Mouse (Mus musculus) stomach, embryonic 15.5 days (tissue): ENCODE measurements around the gene Sphk1. TPM values are rescaled to one million over a fixed set of nuclear protein-coding genes. Genes with fewer than 3 reads are reported as not detected.

ENCODE experiments used
- ATAC-seq: fragments of 200-750 bp; cut with Nextera tagmentation; 2 replicates; pipeline ENCODE4 v1.8.0; 2017; ENCODE audit warnings: low read depth, moderate number of reproducible peaks, moderate TSS enrichment; ENCODE audit not compliant: insufficient read depth, low FRiP score
- H3K27ac ChIP-seq: fragments of 300-500 bp; sonication (generic); 2 replicates; pipeline ENCODE4 v1.5.1; 2015; ENCODE audit warnings: mild to moderate bottlenecking, inconsistent platforms
- H3K27me3 ChIP-seq: fragments of 300-500 bp; sonication (generic); replicated peaks from 2 replicates; pipeline ENCODE4 v1.6.1; 2015; ENCODE audit warnings: inconsistent platforms
- H3K36me3 ChIP-seq: fragments of 300-500 bp; sonication (generic); 2 replicates; pipeline ENCODE4 v1.6.1; 2015; ENCODE audit warnings: inconsistent platforms
- H3K4me1 ChIP-seq: fragments of 300-500 bp; sonication (generic); 2 replicates; pipeline ENCODE4 v1.6.1; 2015; ENCODE audit warnings: inconsistent platforms
- H3K4me2 ChIP-seq: fragments of 300-500 bp; sonication (generic); 2 replicates; pipeline ENCODE4 v1.6.1; 2015; ENCODE audit warnings: mild to moderate bottlenecking, inconsistent platforms
- H3K4me3 ChIP-seq: fragments of 300-500 bp; sonication (generic); replicated peaks from 2 replicates; pipeline ENCODE4 v1.5.1; 2015; ENCODE audit warnings: inconsistent platforms
- H3K9ac ChIP-seq: fragments of 300-500 bp; sonication (generic); 2 replicates; pipeline ENCODE4 v1.6.1; 2015; ENCODE audit warnings: inconsistent platforms
- H3K9me3 ChIP-seq: fragments of 300-500 bp; sonication (generic); 2 replicates; pipeline ENCODE4 v1.6.1; 2016; ENCODE audit warnings: inconsistent platforms
- WGBS: fragments of 180-500 bp; shearing (Covaris S2); methylation state at CpG from one replicate; pipeline ENCODE4 v1.1.7; 2015; 5-methylcytosine and 5-hydroxymethylcytosine counted together
- polyA plus RNA-seq: library from polyadenylated mRNA; unstranded; fragments of >200 nt; fragmentation: Nextera tagmentation; extraction: Ambion mirVana; gene quantifications from 2 replicates; pipeline ENCODE4 v1.2.1, GENCODE M21; 2015

The Sphk1 gene
- polyA plus RNA-seq, 1 experiment from 2014 or later, result 15.3 TPM

GRCm38 (mm10) chr11:116548780-116549179, 18.1 kb downstream of the Sphk1 start:
- no peak for ATAC-seq
- WGBS, result 94% methylated on average over 9 of the region's 9 CpGs
- Histone ChIP-seq H3K4me2 (no peak overlapping the region), H3K36me3 (peaks cover 28% of the 10 kb centered on the region), H3K27ac (no peak overlapping the region), H3K9me3 (no peaks in the 10 kb centered on the region), H3K4me3 (no peak overlapping the region), H3K27me3 (no peaks in the 10 kb centered on the region), H3K9ac (no peak overlapping the region), H3K4me1 (peaks cover 12% of the 10 kb centered on the region)

- Histone ChIP-seq H3K4me2 (no peak overlapping the region), H3K27ac (0 out of 2 replicates have a peak overlapping the region, but pooled peaks have one; percentile 12), H3K9me3 (no peaks in the 10 kb centered on the region), H3K4me1 (peaks cover 12% of the 10 kb centered on the region), H3K36me3 (peaks cover 21% of the 10 kb centered on the region), H3K27me3 (no peaks in the 10 kb centered on the region), H3K4me3 (no peak overlapping the region), H3K9ac (no peak overlapping the region)
- peak; percentile 77; the same call in 1 of the 2 replicates for ATAC-seq
- 82% methylated on average over 11 of the region's 11 CpGs for WGBS
Measured at GRCm38 (mm10) chr11:116549273-116550038, 18.7 kb downstream of the Sphk1 start.

GRCm38 (mm10) chr11:116550748-116551147, 20.0 kb downstream of the Sphk1 start:
- no peak overlapping the region for H3K9ac ChIP-seq
- 38% methylated on average over 7 of the region's 7 CpGs for WGBS
- H3K4me2 ChIP-seq, result no peak overlapping the region
- no peak overlapping the region for H3K27ac ChIP-seq
- H3K9me3 ChIP-seq, result no peaks in the 10 kb centered on the region
- H3K27me3 ChIP-seq, result no peaks in the 10 kb centered on the region
- 0 out of 2 replicates have a peak, but pooled peaks cover 9% of the 10 kb centered on the region for H3K36me3 ChIP-seq
- H3K4me3 ChIP-seq, result no peak overlapping the region
- H3K4me1 ChIP-seq, result peaks cover 12% of the 10 kb centered on the region
- no peak for ATAC-seq

- H3K9ac ChIP-seq, result no peak overlapping the region
- H3K4me2 ChIP-seq, result no peak overlapping the region
- no peaks in the 10 kb centered on the region for H3K27me3 ChIP-seq
- H3K9me3 ChIP-seq, result no peaks in the 10 kb centered on the region
- peaks cover 20% of the 10 kb centered on the region for H3K4me1 ChIP-seq
- WGBS, result 70% methylated on average over 1 of the region's 1 CpGs
- no peak for ATAC-seq
- no peak overlapping the region for H3K4me3 ChIP-seq
- H3K36me3 ChIP-seq, result 0 out of 2 replicates have a peak, but pooled peaks cover 2% of the 10 kb centered on the region
- no peak overlapping the region for H3K27ac ChIP-seq
Measured at GRCm38 (mm10) chr11:116552194-116552593, 21.5 kb downstream of the Sphk1 start.

- ATAC-seq, result no peak
- no peaks in the 10 kb centered on the region for H3K27me3 ChIP-seq
- H3K9me3 ChIP-seq, result no peaks in the 10 kb centered on the region
- H3K36me3 ChIP-seq, result no peaks in the 10 kb centered on the region
- 33% methylated on average over 12 of the region's 12 CpGs for WGBS
- H3K9ac ChIP-seq, result no peak overlapping the region
- no peak overlapping the region for H3K4me3 ChIP-seq
- no peak overlapping the region for H3K4me2 ChIP-seq
- no peak overlapping the region for H3K27ac ChIP-seq
- peaks cover 20% of the 10 kb centered on the region for H3K4me1 ChIP-seq
Measured at GRCm38 (mm10) chr11:116554171-116554878, 23.6 kb downstream of the Sphk1 start.

GRCm38 (mm10) chr11:116555572-116555971, 24.8 kb downstream of the Sphk1 start:
- H3K4me1 ChIP-seq, result peaks cover 18% of the 10 kb centered on the region
- H3K27me3 ChIP-seq, result no peaks in the 10 kb centered on the region
- H3K4me2 ChIP-seq, result no peak overlapping the region
- H3K9me3 ChIP-seq, result no peaks in the 10 kb centered on the region
- H3K36me3 ChIP-seq, result no peaks in the 10 kb centered on the region
- no peak for ATAC-seq
- no peak overlapping the region for H3K27ac ChIP-seq
- no peak overlapping the region for H3K9ac ChIP-seq
- no peak overlapping the region for H3K4me3 ChIP-seq
- WGBS, result 52% methylated on average over 1 of the region's 1 CpGs

GRCm38 (mm10) chr11:116556308-116556707, 25.6 kb downstream of the Sphk1 start:
- Histone ChIP-seq H3K36me3 (no peaks in the 10 kb centered on the region), H3K27ac (no peak overlapping the region), H3K4me2 (no peak overlapping the region), H3K9me3 (no peaks in the 10 kb centered on the region), H3K9ac (no peak overlapping the region), H3K4me1 (peaks cover 11% of the 10 kb centered on the region), H3K27me3 (no peaks in the 10 kb centered on the region), H3K4me3 (no peak overlapping the region)
- no peak; the same call in 1 of the 2 replicates for ATAC-seq
- 48% methylated on average over 6 of the region's 6 CpGs for WGBS

- peaks cover 3% of the 10 kb centered on the region; the same call in 1 of the 2 replicates for H3K4me1 ChIP-seq
- H3K9ac ChIP-seq, result no peak overlapping the region
- no peak overlapping the region for H3K4me3 ChIP-seq
- no peaks in the 10 kb centered on the region for H3K36me3 ChIP-seq
- no peak for ATAC-seq
- no peak overlapping the region for H3K4me2 ChIP-seq
- 48% methylated on average over 7 of the region's 7 CpGs for WGBS
- H3K27me3 ChIP-seq, result no peaks in the 10 kb centered on the region
- no peak overlapping the region for H3K27ac ChIP-seq
- H3K9me3 ChIP-seq, result no peaks in the 10 kb centered on the region
Measured at GRCm38 (mm10) chr11:116565283-116566041, 34.7 kb downstream of the Sphk1 start.

- Histone ChIP-seq H3K4me3 (no peak overlapping the region), H3K4me2 (no peak overlapping the region), H3K9me3 (no peaks in the 10 kb centered on the region), H3K27me3 (no peaks in the 10 kb centered on the region), H3K9ac (no peak overlapping the region), H3K27ac (no peak overlapping the region), H3K36me3 (no peaks in the 10 kb centered on the region), H3K4me1 (peaks cover 3% of the 10 kb centered on the region; the same call in 1 of the 2 replicates)
- ATAC-seq, result no peak
- WGBS, result 86% methylated on average over 8 of the region's 8 CpGs
Measured at GRCm38 (mm10) chr11:116567531-116567930, 36.8 kb downstream of the Sphk1 start.

- H3K27ac ChIP-seq, result no peak overlapping the region
- H3K27me3 ChIP-seq, result no peaks in the 10 kb centered on the region
- no peak overlapping the region for H3K9ac ChIP-seq
- WGBS, result 62% methylated on average over 7 of the region's 7 CpGs
- ATAC-seq, result no peak
- H3K4me2 ChIP-seq, result no peak overlapping the region
- H3K4me3 ChIP-seq, result no peak overlapping the region
- no peaks in the 10 kb centered on the region for H3K36me3 ChIP-seq
- peaks cover 17% of the 10 kb centered on the region for H3K4me1 ChIP-seq
- no peaks in the 10 kb centered on the region for H3K9me3 ChIP-seq
Measured at GRCm38 (mm10) chr11:116570821-116571220, 40.1 kb downstream of the Sphk1 start.

GRCm38 (mm10) chr11:116571767-116572679, 41.3 kb downstream of the Sphk1 start:
- H3K4me2 ChIP-seq, result no peak overlapping the region
- H3K36me3 ChIP-seq, result no peaks in the 10 kb centered on the region
- peak; percentile 37; the same call in 1 of the 2 replicates for ATAC-seq
- no peaks in the 10 kb centered on the region for H3K27me3 ChIP-seq
- H3K9ac ChIP-seq, result no peak overlapping the region
- peaks cover 15% of the 10 kb centered on the region for H3K4me1 ChIP-seq
- 59% methylated on average over 19 of the region's 19 CpGs for WGBS
- H3K4me3 ChIP-seq, result no peak overlapping the region
- H3K9me3 ChIP-seq, result no peaks in the 10 kb centered on the region
- H3K27ac ChIP-seq, result no peak overlapping the region
